Mouse (Mus musculus): ENCODE measurements around the gene Vamp9. TPM values are rescaled to one million over a fixed set of nuclear protein-coding genes. Genes with fewer than 3 reads are reported as not detected.

The Vamp9 gene
- polyA plus RNA-seq, 1 experiment from 2014 or later = not detected

- WGBS = 78% methylated on average over 9 of the region's 9 CpGs
- H3K4me1 ChIP-seq (replicated peaks; ENCODE audit: control insufficient read depth, insufficient read depth, low read length) = no peaks in the 10 kb centered on the region
- H3K27me3 ChIP-seq (replicated peaks; ENCODE audit: control insufficient read depth, insufficient read depth, low read length) = no peaks in the 10 kb centered on the region
- H3K27ac ChIP-seq (ENCODE audit: low read depth, low read length) = no peak overlapping the region
- H3K9me3 ChIP-seq (ENCODE audit: control insufficient read depth, low read length) = no peaks in the 10 kb centered on the region
- no peak overlapping the region for H3K4me3 ChIP-seq (ENCODE audit: low read depth, low read length)
- no peak for ATAC-seq (replicated peaks; ENCODE audit: low FRiP score)
- DNase-seq (ENCODE audit: low spot score) = peak; percentile 28
- no peak overlapping the region for H3K9ac ChIP-seq (ENCODE audit: low read depth, low read length)
- no peaks in the 10 kb centered on the region for H3K36me3 ChIP-seq (ENCODE audit: control insufficient read depth, insufficient read depth, low read length)
- H3K4me2 ChIP-seq = no peak overlapping the region
These were observed 28.5 kb upstream of the Vamp9 start for GRCm38 (mm10) chr5:99877565-99877964.

DNA sequence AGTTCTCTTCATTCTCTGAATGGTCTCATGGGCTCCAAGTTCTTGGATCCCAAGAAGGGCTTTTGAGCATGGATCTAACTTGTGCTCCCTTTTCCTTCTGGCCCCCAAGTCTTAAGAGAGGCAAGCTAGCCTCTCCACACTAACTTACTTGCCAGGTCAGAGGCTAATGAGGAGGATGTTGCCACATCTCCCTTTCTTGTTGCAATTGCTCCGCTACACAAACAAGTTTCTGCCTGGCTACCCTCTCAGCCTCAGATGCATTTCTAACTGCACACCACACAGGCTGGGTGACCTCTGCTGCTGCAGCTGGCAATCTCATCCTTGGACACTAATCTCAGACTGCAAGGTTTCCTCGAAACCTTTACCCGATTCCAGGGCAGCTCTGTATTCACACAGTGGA, 23.6 kb upstream of the Vamp9 start:
- no peak overlapping the region for H3K4me3 ChIP-seq (ENCODE audit: low read depth, low read length)
- H3K9me3 ChIP-seq (ENCODE audit: control insufficient read depth, low read length) = no peaks in the 10 kb centered on the region
- 79% methylated on average over 3 of the region's 3 CpGs for WGBS

DNA sequence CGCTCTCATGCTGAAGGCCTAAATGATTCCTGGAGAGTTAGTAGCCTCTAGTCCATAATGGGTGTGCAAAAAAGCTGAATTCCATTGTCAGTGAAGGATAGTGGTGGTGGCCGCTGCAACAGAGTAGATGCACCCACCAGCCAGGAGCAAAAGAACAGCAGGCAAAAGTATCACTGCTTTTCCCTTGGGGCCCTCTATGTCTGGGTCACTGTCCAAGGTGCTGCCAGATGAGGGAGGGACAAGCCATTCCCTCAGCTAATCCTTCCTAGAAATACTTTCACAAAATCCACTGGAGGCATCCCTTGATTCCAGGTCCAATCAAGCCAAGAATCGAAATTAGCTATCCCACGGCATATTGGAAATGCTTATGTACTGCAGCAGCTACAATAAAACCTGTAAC, 22.0 kb upstream of the Vamp9 start:
- peak; percentile 30 for DNase-seq (ENCODE audit: low spot score)

More for the DNA sequence above, 23.6 kb upstream of the Vamp9 start:
- Histone ChIP-seq H3K27me3 (replicated peaks; ENCODE audit: control insufficient read depth, insufficient read depth, low read length) (no peaks in the 10 kb centered on the region), H3K9ac (ENCODE audit: low read depth, low read length) (no peak overlapping the region), H3K4me1 (replicated peaks; ENCODE audit: control insufficient read depth, insufficient read depth, low read length) (no peaks in the 10 kb centered on the region), H3K4me2 (no peak overlapping the region), H3K27ac (ENCODE audit: low read depth, low read length) (no peak overlapping the region), H3K36me3 (ENCODE audit: control insufficient read depth, insufficient read depth, low read length) (no peaks in the 10 kb centered on the region)
- ATAC-seq (replicated peaks; ENCODE audit: low FRiP score) (no peak), DNase-seq (ENCODE audit: low spot score) (peak; percentile 15)

DNA sequence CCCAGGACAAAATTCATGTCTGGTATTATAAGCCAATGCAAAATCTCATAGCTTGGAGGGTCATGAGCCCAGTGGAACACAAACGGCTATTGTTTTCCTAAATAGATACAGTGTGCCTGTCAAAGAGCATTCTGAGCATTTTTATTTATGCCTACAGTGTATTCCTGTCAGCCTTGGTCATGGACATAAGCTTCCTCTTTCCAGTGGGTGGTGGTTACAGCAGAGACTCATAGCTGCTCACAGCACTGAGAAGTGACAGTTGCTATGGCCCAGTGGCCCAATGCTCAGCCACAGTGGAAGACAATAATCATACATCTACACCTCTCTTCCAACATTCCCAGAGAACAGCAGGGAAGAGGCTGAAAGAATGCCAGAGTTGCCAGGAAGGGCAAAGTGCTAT, 18.9 kb upstream of the Vamp9 start:
- no peaks in the 10 kb centered on the region for H3K4me1 ChIP-seq (replicated peaks; ENCODE audit: control insufficient read depth, insufficient read depth, low read length)

More for the DNA sequence above, 22.0 kb upstream of the Vamp9 start:
- Histone ChIP-seq H3K4me2 (no peak overlapping the region), H3K4me3 (ENCODE audit: low read depth, low read length) (no peak overlapping the region), H3K9me3 (ENCODE audit: control insufficient read depth, low read length) (no peaks in the 10 kb centered on the region), H3K36me3 (ENCODE audit: control insufficient read depth, insufficient read depth, low read length) (no peaks in the 10 kb centered on the region), H3K9ac (ENCODE audit: low read depth, low read length) (no peak overlapping the region), H3K27ac (ENCODE audit: low read depth, low read length) (no peak overlapping the region), H3K4me1 (replicated peaks; ENCODE audit: control insufficient read depth, insufficient read depth, low read length) (no peaks in the 10 kb centered on the region), H3K27me3 (replicated peaks; ENCODE audit: control insufficient read depth, insufficient read depth, low read length) (no peaks in the 10 kb centered on the region)
- WGBS = 88% methylated on average over 4 of the region's 4 CpGs
- ATAC-seq (replicated peaks; ENCODE audit: low FRiP score) = no peak

DNA sequence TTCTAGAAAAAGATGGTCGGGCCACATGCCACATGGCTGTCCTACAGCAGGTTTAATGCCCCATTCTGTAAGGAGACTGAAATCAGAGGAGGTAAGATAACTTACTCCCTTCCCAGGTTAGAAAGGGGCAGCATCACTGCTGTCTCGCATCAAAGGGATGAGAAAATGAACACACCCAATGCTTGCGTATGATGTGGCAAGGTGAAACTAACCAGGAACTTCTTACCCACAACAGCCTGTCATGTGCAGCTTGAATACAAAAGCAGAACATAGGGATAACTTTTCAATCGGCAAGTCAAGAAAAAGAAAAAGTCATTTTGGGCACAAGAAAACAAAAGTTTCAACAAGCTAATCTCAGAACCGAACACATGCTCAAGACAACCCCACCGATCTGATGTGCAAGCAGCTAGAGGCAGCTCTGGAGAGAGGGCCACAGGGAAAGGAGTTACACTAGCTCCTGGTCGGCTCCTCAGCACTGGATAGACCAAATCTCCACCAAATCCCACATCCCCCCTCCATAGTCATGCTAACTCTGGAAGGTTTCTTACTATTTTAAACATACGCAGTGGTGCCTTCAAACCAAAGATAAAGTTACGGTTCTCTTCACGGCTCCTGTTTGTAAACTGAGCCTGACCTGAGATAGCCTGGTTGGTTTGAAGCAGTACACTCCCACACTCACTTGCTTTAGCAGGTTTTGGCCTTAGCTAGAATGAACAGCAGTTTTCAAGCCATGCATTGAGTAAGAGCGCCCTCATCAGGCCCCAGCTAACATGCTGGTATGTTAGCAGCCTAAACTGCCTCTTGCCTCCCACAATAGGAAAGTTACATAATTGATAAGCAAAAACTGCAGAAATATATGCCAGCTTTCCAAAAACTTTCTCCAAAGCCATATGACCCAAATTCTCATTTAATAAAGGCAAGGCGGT, 14.3 kb upstream of the Vamp9 start:
- no peak overlapping the region for H3K27ac ChIP-seq (ENCODE audit: low read depth, low read length)
- DNase-seq (ENCODE audit: low spot score) = peak; percentile 31
- H3K4me3 ChIP-seq (ENCODE audit: low read depth, low read length) = no peak overlapping the region
- 55% methylated on average over 12 of the region's 12 CpGs for WGBS
- H3K4me1 ChIP-seq (replicated peaks; ENCODE audit: control insufficient read depth, insufficient read depth, low read length) = no peaks in the 10 kb centered on the region
- H3K9ac ChIP-seq (ENCODE audit: low read depth, low read length) = no peak overlapping the region
- no peaks in the 10 kb centered on the region for H3K36me3 ChIP-seq (ENCODE audit: control insufficient read depth, insufficient read depth, low read length)
- H3K9me3 ChIP-seq (ENCODE audit: control insufficient read depth, low read length) = no peaks in the 10 kb centered on the region
- no peaks in the 10 kb centered on the region for H3K27me3 ChIP-seq (replicated peaks; ENCODE audit: control insufficient read depth, insufficient read depth, low read length)
- ATAC-seq (replicated peaks; ENCODE audit: low FRiP score) = no peak
- no peak overlapping the region for H3K4me2 ChIP-seq

More for the DNA sequence above, 18.9 kb upstream of the Vamp9 start:
- no peaks in the 10 kb centered on the region for H3K27me3 ChIP-seq (replicated peaks; ENCODE audit: control insufficient read depth, insufficient read depth, low read length)
- DNase-seq (ENCODE audit: low spot score) (peak; percentile 0), ATAC-seq (replicated peaks; ENCODE audit: low FRiP score) (no peak)
- no peaks in the 10 kb centered on the region for H3K9me3 ChIP-seq (ENCODE audit: control insufficient read depth, low read length)
- H3K27ac ChIP-seq (ENCODE audit: low read depth, low read length) = no peak overlapping the region
- no peak overlapping the region for H3K9ac ChIP-seq (ENCODE audit: low read depth, low read length)
- H3K4me3 ChIP-seq (ENCODE audit: low read depth, low read length) = no peak overlapping the region
- 61% methylated on average over 1 of the region's 1 CpGs for WGBS
- H3K4me2 ChIP-seq = no peak overlapping the region
- H3K36me3 ChIP-seq (ENCODE audit: control insufficient read depth, insufficient read depth, low read length) = no peaks in the 10 kb centered on the region

DNA sequence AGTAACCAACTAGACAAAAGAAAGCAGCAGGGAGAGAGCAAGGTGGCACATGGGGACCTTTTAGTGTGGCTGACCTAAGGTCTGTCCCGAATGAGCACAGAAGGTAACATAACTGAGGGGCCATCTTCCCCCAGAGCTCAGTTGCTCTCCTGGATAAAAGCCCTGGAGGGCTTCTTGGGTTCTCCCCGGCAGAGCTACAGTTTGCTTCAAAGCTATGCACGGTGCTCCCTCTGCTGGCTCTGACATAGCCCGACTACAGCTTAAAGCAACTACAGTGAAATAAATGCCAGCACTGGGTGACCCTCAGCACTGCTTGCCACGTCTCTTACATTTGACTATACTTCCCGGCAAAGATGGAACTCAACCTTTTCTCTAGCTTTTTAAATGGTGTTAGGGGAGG, 6.0 kb upstream of the Vamp9 start:
- Histone ChIP-seq H3K27ac (ENCODE audit: low read depth, low read length) (no peak overlapping the region), H3K27me3 (replicated peaks; ENCODE audit: control insufficient read depth, insufficient read depth, low read length) (no peaks in the 10 kb centered on the region; the same call in 1 of the 2 replicates), H3K4me2 (no peak overlapping the region), H3K9me3 (ENCODE audit: control insufficient read depth, low read length) (no peaks in the 10 kb centered on the region), H3K4me3 (ENCODE audit: low read depth, low read length) (no peak overlapping the region), H3K9ac (ENCODE audit: low read depth, low read length) (no peak overlapping the region), H3K4me1 (replicated peaks; ENCODE audit: control insufficient read depth, insufficient read depth, low read length) (no peaks in the 10 kb centered on the region), H3K36me3 (ENCODE audit: control insufficient read depth, insufficient read depth, low read length) (no peaks in the 10 kb centered on the region)
- ATAC-seq (replicated peaks; ENCODE audit: low FRiP score) = no peak
- 11% methylated on average over 6 of the region's 6 CpGs for WGBS
- peak; percentile 32 for DNase-seq (ENCODE audit: low spot score)

- DNase-seq (ENCODE audit: low spot score) (no peak), ATAC-seq (replicated peaks; ENCODE audit: low FRiP score) (no peak)
- Histone ChIP-seq H3K27ac (ENCODE audit: low read depth, low read length) (no peak overlapping the region), H3K4me3 (ENCODE audit: low read depth, low read length) (peak overlapping the region; percentile 62; the same call in 1 of the 2 replicates), H3K4me2 (peak overlapping the region; percentile 76; the same call in 1 of the 2 replicates), H3K27me3 (replicated peaks; ENCODE audit: control insufficient read depth, insufficient read depth, low read length) (no peaks in the 10 kb centered on the region), H3K4me1 (replicated peaks; ENCODE audit: control insufficient read depth, insufficient read depth, low read length) (no peaks in the 10 kb centered on the region), H3K9me3 (ENCODE audit: control insufficient read depth, low read length) (no peaks in the 10 kb centered on the region), H3K36me3 (ENCODE audit: control insufficient read depth, insufficient read depth, low read length) (no peaks in the 10 kb centered on the region), H3K9ac (ENCODE audit: low read depth, low read length) (no peak overlapping the region; the same call in 1 of the 2 replicates)
- WGBS = 60% methylated on average over 7 of the region's 7 CpGs
These were observed 323 bp upstream of the Vamp9 start for GRCm38 (mm10) chr5:99905731-99906130.

DNA sequence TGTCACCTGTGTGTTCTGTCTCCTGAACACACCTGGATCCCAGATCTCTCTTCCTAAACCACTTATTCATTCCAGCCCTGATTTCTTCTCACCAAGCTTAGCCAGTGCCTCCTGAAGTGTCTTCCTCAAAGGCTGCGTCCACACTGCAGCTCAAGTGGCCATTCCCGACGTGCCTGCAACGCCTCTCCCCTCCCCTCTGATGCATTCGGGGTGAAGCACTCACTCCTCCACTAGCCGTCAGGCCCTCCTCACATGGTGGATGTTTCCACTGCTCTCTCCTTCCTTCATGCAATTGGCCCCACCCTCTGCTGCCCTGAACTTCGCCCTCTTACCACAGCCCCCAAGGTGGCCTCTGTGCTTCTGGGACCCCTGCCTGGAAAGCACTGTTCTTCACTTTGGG, 9.4 kb downstream of the Vamp9 start:
- Histone ChIP-seq H3K27ac (ENCODE audit: low read depth, low read length) (no peak overlapping the region), H3K27me3 (replicated peaks; ENCODE audit: control insufficient read depth, insufficient read depth, low read length) (no peaks in the 10 kb centered on the region), H3K36me3 (ENCODE audit: control insufficient read depth, insufficient read depth, low read length) (no peaks in the 10 kb centered on the region), H3K4me3 (ENCODE audit: low read depth, low read length) (no peak overlapping the region), H3K4me2 (no peak overlapping the region), H3K9ac (ENCODE audit: low read depth, low read length) (no peak overlapping the region), H3K9me3 (ENCODE audit: control insufficient read depth, low read length) (no peaks in the 10 kb centered on the region), H3K4me1 (replicated peaks; ENCODE audit: control insufficient read depth, insufficient read depth, low read length) (no peaks in the 10 kb centered on the region)
- WGBS = 39% methylated on average over 7 of the region's 7 CpGs
- DNase-seq (ENCODE audit: low spot score) (no peak), ATAC-seq (replicated peaks; ENCODE audit: low FRiP score) (no peak)

DNA sequence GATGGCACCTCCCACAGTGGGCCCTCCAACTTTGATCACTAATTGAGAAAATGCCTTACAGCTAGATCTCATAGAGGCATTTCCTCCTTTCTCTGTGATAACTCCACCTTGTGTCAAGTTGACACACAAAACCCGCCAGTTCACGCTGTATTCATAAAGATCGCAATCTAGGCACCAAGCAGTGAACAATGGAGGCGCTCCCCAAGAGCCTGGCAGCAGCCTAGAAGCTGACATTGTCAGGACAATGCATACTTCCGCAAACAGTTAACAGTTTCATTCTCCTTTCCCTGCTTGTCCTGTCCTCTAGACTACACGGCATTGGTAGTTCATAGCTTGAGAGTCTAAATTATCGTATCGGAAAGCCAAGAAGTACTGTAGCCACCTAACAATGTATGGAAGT, 16.0 kb downstream of the Vamp9 start:
- Histone ChIP-seq H3K9me3 (ENCODE audit: control insufficient read depth, low read length) (no peaks in the 10 kb centered on the region), H3K36me3 (ENCODE audit: control insufficient read depth, insufficient read depth, low read length) (no peaks in the 10 kb centered on the region), H3K4me1 (replicated peaks; ENCODE audit: control insufficient read depth, insufficient read depth, low read length) (no peaks in the 10 kb centered on the region), H3K4me3 (ENCODE audit: low read depth, low read length) (no peak overlapping the region), H3K4me2 (no peak overlapping the region), H3K27me3 (replicated peaks; ENCODE audit: control insufficient read depth, insufficient read depth, low read length) (no peaks in the 10 kb centered on the region), H3K27ac (ENCODE audit: low read depth, low read length) (no peak overlapping the region), H3K9ac (ENCODE audit: low read depth, low read length) (no peak overlapping the region)
- WGBS = 84% methylated on average over 8 of the region's 8 CpGs
- DNase-seq (ENCODE audit: low spot score) = no peak
- ATAC-seq (replicated peaks; ENCODE audit: low FRiP score) = no peak
